Mouse (Mus musculus) gastrocnemius, postnatal 4 days (tissue): ENCODE measurements around the gene Alk. TPM values are rescaled to one million over a fixed set of nuclear protein-coding genes. Genes with fewer than 3 reads are reported as not detected.

ENCODE experiments used
- DNase-seq, 2 experiments: peaks; one replicate each; pipeline ENCODE4 v3.0.0; 2021 to 2022; ENCODE audit warnings: low spot score in 2 of 2, mixed read lengths in 2 of 2
- total RNA-seq, 2 experiments: library from RNA; stranded (reverse); gene quantifications; 2 replicates each; pipeline ENCODE4 v1.2.3; 2021

Alk gene
- total RNA-seq, 2 experiments from 2014 or later = 0.37 to 0.47 TPM

- DNase-seq = no peak
Measured at GRCm38 (mm10) chr17:71914941-71915340, 689.5 kb downstream of the Alk start.

- DNase-seq = peak in 1 of 2 experiments; percentile 38
Measured at GRCm38 (mm10) chr17:71914541-71914940, 689.9 kb downstream of the Alk start.

- DNase-seq = no peak
Measured at GRCm38 (mm10) chr17:71913188-71913587, 691.2 kb downstream of the Alk start.

GRCm38 (mm10) chr17:71909107-71909506, 695.3 kb downstream of the Alk start:
- no peak for DNase-seq

GRCm38 (mm10) chr17:71881369-71881768, 723.1 kb downstream of the Alk start:
- DNase-seq = no peak

GRCm38 (mm10) chr17:71875492-71875891, 728.9 kb downstream of the Alk start:
- no peak for DNase-seq

GRCm38 (mm10) chr17:71874795-71875194, 729.6 kb downstream of the Alk start:
- no peak for DNase-seq

- DNase-seq = peak in 1 of 2 experiments; percentile 21
Measured at GRCm38 (mm10) chr17:71874077-71874476, 730.4 kb downstream of the Alk start.

GRCm38 (mm10) chr17:71872976-71873375, 731.5 kb downstream of the Alk start:
- no peak for DNase-seq

GRCm38 (mm10) chr17:71871981-71872380, 732.4 kb downstream of the Alk start:
- DNase-seq = no peak

- no peak for DNase-seq
Measured at GRCm38 (mm10) chr17:71870641-71871040, 733.8 kb downstream of the Alk start.

GRCm38 (mm10) chr17:71870232-71870621, 734.2 kb downstream of the Alk start:
- no peak for DNase-seq

- peak in 1 of 2 experiments; percentile 29 for DNase-seq
Measured at GRCm38 (mm10) chr17:71869372-71870231, 734.8 kb downstream of the Alk start.

GRCm38 (mm10) chr17:71868828-71869227, 735.6 kb downstream of the Alk start:
- no peak for DNase-seq

GRCm38 (mm10) chr17:71867892-71868291, 736.5 kb downstream of the Alk start:
- DNase-seq = no peak

GRCm38 (mm10) chr17:71865437-71865836, 739.0 kb downstream of the Alk start:
- DNase-seq = no peak

GRCm38 (mm10) chr17:71864039-71864438, 740.4 kb downstream of the Alk start:
- DNase-seq = no peak

- DNase-seq = no peak
Measured at GRCm38 (mm10) chr17:71862895-71863294, 741.5 kb downstream of the Alk start.

GRCm38 (mm10) chr17:71862184-71862583, 742.2 kb downstream of the Alk start:
- no peak for DNase-seq

- no peak for DNase-seq
Measured at GRCm38 (mm10) chr17:71831960-71832359, 772.5 kb downstream of the Alk start.

- DNase-seq = no peak
Measured at GRCm38 (mm10) chr17:71828647-71829414, 775.6 kb downstream of the Alk start.

- DNase-seq = no peak
Measured at GRCm38 (mm10) chr17:71827627-71828026, 776.8 kb downstream of the Alk start.
